Mouse (Mus musculus) A20 (cell line): ENCODE measurements at regions not wholly inside any gene's neighbourhood (a gene's known extent, or its start where the extent isn't known, plus 50 kb on each side); places are given as distances from the start of the nearest gene placed in this dataset.

ENCODE experiments used
- DNase-seq: peaks from one replicate; pipeline ENCODE4 v3.0.0-alpha.2; 2011; ENCODE audit warnings: low read depth, low spot score

DNA sequence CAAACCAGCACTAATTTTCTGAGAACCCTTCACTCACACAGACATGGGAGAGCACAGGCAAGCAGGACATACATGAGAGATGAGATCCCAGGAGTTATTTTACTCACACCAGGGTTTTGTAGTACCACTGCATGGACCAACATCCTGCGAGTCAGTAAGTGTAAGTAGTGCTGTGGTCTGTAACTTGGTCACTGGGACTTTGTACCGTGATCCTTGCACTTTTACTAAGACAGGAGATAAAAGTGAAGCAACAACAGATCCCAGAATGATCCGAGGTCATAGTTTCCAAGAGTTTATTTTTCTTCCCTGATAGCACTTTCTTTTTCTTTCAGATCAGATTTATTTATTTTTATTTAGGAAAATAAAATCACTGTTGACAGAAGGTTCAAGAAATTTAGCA is 54.1 kb upstream of the Mtap start:
- no peak for DNase-seq

GRCm38 (mm10) chr4:89078485-89078884 is 58.4 kb upstream of the Mtap start:
- DNase-seq, result no peak

- no peak for DNase-seq
These were observed 62.2 kb upstream of the Mtap start for GRCm38 (mm10) chr4:89074705-89075104.

DNA sequence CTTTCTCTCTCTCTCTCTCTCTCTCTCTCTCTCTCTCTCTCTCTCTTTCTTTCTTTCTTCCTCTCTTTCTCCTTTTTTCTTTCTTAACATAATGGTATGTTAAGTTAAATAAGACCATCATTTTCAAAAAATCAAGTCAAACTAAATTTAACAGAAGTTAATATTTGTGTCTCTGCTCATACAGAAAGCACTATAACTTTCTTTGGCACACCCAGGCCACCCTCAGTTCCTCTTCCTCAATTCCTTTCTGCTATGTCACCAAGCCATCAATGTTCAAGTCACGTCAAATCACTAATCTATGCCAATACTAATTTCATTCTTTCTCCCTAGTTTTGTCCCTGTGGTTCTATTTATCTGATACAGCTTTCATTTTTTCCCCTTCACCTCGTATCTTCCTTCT is 66.5 kb upstream of the Mtap start:
- no peak for DNase-seq

GRCm38 (mm10) chr4:89064401-89064800 is 72.5 kb upstream of the Mtap start:
- DNase-seq, result no peak

GRCm38 (mm10) chr4:89062384-89062783 is 74.5 kb upstream of the Mtap start:
- DNase-seq, result no peak

DNA sequence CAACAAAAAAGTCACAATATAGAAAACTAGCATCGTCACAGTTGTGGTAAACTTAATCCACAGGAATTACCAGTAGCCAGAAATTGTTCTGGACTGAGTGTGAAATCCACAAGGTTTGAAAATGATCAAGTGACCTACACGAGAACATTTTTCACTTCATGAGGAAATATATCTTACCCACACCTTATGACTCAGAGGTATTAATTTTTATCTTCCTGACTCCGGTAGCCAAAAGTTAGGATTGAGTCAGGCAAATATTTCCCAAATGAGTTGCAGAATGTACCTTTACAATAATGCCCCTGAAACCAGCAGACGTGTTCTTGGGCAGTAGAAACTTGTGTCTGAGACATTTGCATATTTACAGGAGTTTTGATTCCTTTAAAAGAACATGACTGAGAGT is 75.3 kb upstream of the Mtap start:
- no peak for DNase-seq

DNA sequence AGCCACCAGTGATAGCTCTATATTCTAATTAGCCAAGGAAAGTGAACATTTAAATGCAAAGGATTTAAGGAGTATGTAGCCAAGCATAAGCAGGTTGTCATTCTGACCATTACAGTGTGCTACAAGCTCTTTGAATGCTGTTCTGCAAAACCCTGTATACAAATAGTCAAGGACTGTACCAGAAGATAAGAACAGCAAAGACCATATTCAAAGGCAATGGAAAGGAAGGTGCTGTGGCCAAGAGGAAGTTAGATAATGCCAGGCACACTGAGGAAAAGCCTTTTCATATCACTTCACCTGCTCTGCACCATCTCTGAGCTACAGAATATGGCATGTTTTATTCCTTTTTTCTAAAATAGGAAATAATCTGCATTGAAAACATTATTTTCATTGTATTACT is 79.3 kb upstream of the Mtap start:
- no peak for DNase-seq

DNA sequence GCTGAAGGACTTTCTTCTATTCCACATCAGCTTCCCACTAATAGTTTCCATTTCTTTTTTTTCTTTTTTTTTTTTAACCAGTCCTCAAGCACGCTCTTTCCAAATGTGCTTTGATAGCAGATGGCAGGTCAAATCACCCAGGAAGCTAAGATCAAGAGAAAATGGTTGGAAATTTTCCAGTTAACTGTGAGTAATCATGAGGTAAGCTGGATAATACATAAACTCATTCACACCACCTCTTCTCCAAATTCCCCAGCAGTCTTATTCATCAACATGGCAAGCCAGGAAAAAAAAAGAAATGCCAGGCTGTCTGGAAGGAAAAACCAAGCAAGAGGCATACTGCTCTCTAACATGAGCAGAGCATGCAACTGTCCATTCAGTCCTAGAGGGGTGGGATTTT is 79.8 kb upstream of the Mtap start:
- DNase-seq, result no peak

DNA sequence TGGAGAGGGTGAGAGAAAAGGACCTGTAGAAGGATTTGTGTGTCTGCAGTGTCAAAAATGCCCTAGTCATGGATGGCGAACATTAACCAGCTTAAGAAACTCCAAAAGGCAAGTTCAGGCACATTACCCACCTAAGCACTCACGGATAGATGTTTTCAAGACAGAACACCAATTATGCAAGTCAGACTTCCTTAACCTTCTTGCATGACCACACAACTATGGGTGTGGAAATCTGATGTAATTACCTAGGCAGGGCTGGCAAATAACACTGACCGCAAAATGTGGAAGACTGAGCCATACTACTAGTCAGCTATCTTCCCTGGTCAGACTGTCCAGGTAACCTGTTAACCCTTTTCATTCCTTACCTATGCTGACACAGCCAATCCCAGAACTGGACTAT is 81.0 kb upstream of the Mtap start:
- DNase-seq, result no peak

- no peak for DNase-seq
These were observed 83.3 kb upstream of the Mtap start for GRCm38 (mm10) chr4:89053606-89054005.

DNA sequence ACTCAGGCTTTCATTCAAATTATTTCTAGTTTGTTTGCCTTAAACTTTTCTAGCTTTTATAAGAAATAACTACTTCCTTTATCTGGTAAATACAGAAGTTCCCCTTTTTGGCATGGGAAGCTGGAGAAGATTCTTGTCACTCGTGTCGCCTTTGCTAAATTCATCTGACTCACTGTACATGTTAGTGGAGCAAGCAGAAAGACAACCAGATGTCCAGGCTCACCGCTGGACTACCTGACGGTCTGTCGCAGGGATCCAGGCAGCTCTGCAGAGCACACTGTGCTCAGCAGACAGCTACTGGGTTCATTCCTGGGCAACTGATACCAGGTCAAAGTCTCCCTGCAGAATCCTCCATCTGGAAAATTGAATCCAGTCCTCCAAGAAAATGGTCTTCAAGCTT is 85.0 kb upstream of the Mtap start:
- peak; percentile 8 for DNase-seq

DNA sequence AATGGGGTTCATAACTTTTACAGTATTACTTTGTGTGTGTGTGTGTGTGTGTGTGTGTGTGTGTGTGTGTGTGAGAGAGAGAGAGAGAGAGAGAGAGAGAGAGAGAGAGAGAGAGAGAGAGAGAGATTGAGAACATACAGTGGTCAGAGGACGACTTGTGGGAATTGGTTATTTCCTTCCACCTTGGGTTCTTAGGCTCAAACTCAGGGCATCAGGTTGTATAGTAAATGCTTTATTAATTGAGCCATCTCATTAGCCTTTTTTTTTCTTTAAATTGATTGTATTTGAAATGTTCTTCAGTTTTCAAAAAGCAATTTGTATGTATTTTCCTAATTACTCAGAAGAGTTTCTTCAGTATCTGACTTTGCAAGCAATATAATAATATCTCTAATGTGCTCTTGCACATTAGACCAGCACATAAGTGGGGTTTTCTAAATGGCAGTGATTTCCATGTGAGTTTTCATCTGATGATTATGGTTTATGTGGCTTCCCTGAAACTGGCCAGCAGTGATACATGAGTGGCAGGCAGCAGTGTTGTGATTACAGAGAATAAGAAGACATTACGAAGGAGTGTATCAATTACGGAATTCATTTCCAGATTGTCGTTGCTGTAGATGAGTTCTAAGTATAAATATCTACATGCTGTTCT is 86.2 kb upstream of the Mtap start:
- no peak for DNase-seq

DNA sequence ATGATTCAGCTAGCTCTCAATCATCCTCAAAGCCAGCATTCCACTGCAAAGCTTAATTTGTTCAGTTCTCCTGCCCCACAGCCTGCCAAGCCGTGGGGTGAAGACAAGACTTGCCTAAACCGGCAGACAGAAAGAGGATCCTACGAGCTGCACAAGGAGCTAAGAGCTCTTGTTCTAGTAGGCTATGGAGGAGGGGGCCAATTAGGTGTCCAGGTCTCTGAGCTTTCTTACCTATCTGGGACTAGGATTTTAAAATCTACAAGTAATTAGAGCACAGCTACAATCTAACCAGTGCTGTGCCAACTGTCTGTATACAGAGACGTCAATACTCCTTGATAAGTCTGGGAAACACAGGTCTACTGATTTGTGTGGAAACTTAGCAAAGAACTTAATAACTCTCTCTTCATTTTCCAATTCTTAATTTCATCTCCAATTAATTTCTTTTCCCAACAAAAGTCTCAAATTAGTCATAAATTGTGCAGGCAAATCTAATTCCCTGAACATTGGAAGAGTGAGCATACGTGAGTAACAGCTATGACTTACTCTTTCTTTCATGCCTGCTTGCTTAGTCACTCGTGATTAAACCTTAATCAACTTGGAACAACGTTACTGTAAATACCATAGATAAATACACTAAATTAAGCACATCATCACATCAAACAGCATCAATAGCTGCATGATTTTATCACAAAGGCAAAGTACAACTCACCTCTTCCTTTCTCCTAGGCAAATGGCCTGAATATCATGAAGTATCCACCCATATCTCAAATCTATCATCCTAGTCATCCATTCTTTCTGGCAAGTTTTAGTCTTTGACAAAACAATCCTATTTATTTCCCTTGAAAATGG is 87.1 kb upstream of the Mtap start:
- no peak for DNase-seq

DNA sequence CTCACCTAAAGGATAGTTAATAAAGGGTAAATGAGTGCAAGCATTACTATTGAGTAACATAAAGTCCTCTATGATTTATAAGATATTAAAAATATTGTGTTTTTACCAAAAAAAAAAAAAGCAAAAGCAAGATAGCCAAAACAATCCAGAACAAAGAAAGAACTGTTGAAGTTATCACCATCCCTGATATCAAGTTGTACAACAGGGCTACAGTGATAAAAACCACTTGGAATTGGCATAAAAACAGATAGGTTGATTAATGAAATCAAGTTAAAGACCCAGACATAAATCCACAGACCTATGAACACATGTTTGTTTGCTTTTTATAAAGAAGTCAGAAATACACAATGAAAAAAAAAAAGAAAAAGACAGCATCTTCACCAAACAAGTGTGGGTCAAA is 92.4 kb upstream of the Mtap start:
- DNase-seq, result no peak

DNA sequence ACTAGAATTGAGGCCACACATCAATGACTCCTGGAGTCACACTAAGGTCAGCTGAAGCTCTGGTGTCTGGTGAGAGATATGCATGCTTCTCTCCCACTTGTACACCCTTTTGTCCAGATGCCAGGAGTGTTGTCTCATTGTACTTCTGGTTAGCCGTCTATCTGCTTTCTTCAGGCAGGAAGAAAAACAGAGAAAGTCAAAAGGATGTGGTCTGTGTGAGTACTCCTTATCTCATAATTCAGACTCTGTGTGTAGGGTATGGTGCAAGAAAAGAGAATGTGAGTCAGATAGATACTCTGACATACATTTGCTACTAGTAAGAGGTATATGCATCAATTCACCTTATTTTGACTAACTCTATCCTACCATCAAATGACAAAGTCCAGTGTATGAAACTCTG is 92.9 kb upstream of the Mtap start:
- no peak for DNase-seq

GRCm38 (mm10) chr4:89040856-89041255 is 96.1 kb upstream of the Mtap start:
- DNase-seq, result no peak

- no peak for DNase-seq
These were observed 98.0 kb upstream of the Mtap start for GRCm38 (mm10) chr4:89038906-89039305.

- no peak for DNase-seq
These were observed 98.8 kb upstream of the Mtap start for GRCm38 (mm10) chr4:89038135-89038534.

DNA sequence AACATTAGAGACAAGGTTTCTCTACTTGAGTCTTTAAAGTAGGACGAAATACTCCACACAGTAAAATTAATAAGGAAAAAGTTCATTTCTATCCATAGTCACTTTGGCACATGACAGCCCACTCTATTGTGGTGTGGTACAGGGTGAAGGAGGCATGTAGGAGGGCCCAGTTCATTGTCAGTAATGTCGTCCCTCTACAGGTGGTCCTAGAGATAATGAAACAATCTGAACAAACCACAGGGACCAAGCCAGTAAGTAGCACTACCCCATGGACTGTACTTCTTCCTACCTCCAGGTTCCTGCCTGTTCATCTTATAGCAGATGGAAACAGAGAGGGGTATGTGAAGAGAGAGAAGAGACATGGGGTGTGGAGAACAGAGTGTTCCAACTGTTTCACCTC is 102.1 kb upstream of the Mtap start:
- DNase-seq, result no peak

- DNase-seq, result no peak
These were observed 102.6 kb upstream of the Mtap start for GRCm38 (mm10) chr4:89034299-89034698.

DNA sequence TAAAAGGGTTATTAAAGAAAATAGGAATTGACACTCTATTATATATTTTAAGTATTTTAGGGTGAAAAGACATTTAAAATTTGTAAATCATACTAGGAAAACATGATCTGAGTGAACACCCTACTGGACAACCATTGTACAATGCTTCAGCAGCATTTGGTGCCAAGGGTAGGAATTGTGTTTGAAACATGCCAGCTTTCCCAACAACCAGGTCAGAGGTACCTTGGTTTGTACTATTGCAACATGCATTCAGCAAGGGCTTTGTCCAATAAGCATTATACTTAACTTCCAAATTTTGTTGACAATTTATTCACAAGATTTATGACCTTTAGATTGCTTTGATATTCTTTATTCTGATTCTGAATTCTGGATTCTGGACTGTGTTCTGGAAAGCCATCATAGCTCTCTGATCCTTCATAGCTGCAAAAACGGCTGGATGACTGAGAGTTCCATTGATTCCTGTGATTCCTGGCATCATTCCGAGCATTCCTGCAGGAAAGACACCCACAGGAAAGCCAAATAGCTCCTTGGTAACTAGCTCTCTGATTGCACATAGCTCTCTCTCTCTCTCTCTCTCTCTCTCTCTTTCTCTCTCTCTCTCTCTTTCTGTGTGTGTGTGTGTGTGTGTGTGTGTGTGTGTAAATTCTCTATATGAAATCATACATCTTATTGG is 124.1 kb upstream of the Mtap start:
- DNase-seq, result no peak

- DNase-seq, result no peak
These were observed 128.4 kb upstream of the Mtap start for GRCm38 (mm10) chr4:89008561-89008960.
